Mouse (Mus musculus) right cerebral cortex, adult 18-20 months (tissue): ENCODE results near the gene Arhgef10l.
"Not testable (repeated sequence)": the region's sequence is repeated elsewhere in the genome, so short reads cannot be mapped to it uniquely, and the experiment has no call there.

Experiments used
- DNase-seq: peaks from one replicate; pipeline ENCODE4 v3.0.0; 2022; ENCODE audit warnings: mixed read lengths

Arhgef10l gene

DNA sequence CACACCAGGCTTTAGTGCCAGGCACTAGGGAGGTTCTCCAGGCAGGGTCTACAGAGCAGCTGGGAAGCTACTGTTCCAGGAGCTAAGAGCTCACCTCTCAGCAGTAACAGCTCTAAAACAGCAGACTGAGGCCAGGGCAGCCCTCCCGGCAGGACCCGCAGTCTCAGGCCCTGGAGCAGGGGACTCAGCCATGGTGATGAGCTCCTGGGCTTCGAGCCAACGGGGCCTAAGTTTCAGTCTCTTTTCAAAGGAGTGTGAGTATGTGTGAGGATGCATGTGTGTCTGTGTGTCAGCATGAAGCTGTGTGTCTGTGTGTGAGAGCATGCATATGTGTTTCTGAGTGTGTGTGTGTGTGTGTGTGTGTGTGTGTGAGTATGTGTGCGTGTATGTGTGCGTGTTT is 60.6 kb downstream of the Arhgef10l start:
- no peak for DNase-seq

DNA sequence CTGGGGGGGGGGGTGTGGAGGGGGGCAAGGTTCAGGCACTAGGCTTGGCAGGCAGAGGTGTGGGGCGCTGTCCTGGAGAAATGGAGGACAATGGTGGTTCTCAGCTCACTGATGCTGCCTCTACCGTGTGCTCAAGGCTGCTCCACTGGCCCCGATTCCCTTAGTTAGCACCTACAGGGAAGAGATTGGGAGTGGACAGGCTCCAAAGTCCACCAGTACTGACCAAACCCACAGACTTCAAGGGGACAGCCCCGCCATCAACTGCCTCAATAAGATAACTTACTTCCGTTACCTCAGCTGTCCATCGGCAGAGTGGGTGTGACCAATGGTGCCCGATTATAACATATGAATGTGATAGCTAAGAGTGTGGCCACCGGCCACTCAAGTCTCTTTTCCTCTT is 61.3 kb downstream of the Arhgef10l start:
- DNase-seq, result no peak

DNA sequence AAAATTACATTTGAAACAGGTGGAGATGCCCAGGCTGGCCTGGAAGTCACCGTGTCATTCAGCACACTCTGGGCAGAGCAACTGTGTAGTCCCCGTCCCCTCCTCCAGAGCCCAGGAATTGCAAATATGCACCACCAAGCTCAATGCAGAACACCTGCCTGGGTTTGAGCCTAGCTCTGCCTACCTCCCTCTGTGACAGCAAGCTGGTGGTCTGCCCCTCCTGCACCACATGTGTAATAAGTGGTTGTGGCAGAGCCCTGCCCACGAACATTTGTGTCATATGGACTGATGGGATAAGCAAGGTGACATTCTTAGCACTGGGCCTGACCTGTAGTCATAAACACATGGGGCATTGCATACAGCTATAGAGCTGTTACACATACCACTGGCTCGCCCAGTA is 63.8 kb downstream of the Arhgef10l start:
- no peak for DNase-seq

DNA sequence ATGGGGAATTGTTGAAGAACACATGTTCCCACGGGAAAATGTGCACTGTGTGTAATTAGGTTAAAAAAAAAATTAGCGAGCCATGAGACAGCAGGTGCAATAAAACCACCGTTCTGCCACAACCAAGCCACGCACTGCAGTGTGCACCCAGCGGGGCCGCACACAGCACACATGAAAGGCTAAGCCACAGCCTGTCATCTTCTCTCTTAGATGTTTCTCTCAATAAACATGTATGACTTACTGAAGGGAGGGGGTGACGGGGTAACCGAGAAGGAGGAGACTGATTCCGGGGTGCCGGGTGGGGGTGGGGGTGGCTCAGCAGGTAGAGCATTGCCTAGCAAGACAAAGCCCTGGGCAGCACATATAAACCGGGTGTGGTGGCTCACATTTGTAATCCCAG is 64.7 kb downstream of the Arhgef10l start:
- no peak for DNase-seq

DNA sequence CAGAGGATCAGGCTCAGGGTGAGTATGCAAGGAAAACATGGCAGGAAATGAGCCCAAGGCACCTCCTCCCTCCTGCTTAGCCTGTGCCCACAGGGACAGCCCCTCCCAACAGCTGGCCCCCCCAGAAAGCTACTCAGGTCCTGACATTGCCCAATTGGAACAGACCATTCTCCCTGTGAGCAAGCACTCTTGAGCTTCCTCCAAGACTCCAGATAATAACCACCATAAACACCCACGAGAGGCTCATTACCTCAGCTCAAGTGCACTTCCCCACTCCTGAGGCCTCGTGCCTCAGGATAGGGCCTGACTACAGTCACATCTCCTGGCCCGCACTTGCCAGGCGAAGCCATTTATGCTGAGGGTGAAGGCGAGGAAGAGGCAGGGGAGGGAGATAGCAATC is 67.0 kb downstream of the Arhgef10l start:
- no peak for DNase-seq

DNA sequence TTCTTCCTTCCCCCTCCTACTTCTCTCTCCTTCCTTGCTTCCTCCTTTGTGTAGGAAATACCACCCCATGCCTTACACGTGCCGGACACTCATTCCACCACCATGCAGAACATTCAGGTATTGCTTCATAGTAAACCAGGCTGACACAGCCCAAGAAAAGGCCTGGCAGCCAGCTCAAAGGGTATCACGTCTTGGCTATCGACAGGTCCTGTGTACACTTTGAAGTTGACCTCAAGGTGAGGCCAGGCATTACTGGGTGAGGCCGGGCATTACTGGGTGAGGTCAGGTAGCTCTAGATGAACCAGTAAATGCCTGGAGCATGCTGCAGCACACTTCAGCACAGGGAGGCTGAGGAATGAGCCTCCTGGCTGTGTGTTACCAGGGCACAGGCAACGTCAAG is 67.9 kb downstream of the Arhgef10l start:
- no peak for DNase-seq

DNA sequence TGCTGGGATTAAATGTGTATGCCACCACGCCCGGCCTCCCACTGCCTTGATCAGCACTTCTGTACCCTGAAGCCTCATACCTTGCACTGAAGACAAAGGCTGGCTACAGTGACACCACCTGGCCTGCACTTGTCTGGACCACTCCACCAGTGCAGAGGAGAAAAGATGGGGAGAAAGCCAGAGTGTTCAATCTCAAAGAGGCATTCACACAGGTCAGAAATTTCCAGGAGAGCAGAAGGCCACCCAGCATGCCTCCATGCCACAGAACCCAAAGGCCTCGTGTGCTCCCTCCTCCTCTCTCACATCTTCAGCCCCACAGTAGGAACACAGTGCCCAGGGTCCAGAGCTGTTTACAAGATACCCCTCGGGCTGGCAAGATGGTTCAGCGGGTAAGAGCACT is 68.4 kb downstream of the Arhgef10l start:
- no peak for DNase-seq

DNA sequence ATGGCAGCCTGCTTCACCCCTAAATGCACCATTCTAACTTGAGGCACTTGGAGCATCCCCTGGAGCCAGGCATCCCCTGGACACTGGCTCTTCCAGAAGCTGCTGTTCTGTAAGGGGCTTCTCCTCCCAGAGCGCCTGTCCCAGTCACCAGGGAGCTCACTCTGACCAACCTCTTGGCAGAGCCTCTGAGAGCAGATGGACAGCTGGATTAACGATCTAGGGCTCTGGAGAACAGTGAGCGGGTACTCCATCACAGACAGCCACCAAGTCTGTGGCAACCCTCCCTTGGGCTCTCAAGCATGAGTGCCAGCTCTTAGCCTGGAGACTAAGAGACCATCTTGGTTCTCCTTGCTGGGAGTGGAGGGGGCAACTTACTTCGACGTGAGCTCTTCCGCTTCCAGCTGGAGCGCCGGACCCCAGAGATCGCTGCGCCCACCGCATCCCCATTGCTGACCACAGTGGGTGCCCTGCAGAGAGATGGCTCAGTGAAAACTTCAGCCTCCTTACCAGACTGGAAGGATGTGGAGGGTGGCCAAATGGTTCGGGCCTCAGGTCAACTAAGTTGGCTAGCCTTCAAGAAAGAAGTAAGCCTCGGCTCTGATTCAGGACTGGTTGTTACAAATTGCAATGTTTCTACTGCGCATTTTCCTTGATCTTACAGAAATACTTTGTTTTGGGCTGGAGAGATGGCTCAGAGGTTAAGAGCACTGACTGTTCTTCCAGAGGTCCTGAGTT is 71.9 kb downstream of the Arhgef10l start:
- no peak for DNase-seq

DNA sequence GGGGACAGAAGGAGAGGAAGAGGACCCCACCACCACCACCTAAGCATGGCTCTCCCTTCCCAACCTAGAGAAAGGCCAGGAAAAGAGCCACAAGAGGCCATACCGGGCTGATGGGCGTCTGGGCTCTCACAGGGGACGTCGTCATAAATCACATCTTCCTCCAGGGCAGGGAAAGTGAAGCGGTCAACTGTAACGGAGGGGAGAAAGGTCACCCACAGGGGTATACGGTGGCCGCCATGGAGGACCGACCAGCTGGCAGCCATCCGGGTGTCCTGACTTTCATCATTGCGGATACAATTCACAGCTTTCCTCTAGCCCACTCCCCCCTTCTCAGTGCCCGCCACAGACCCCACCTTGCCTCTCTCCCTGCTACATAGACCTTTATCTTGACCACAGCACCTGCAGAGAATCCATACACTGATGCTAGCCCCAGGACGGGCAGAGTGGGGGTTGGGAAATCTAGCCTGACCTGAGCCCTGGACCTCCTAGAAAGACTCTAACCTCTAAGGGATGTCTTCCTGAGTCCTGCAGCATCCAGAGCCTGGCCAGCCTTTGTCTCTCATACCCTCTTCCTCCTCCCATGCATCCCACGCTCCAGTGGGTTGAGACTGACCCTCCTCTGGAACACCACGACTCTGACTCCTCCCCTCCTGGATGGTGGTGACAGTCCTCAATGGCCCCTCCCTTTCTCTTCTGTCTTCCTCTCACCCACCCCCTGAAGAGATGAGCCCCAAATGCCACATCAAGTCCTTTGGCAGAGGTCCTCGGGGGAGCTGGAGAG is 72.6 kb downstream of the Arhgef10l start:
- DNase-seq, result no peak

DNA sequence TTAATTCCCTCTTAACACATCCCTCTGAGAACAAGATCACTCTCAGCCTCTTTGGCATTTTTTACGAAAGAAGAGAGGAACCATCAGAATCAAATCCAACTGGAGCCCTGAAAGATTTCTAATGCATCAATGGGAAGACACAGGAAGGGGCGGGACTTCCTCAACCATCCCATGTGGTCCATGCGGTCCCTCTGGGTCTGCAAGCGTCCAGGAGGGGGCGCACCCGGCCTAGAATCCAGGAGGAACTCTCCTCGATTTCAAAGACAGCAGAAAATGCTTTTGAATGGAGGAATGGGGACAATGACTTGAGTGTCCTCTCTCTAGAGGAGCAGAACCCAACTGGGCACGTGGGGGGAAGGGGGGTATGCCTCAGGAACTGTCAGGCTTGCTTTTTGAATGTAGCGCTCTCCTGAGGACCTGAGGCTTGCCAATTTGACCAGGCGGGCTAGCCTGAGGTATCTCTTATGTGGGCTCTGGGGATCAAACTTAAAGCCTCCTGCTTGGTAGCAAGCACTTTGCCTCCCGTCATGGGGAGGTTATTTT is 73.5 kb downstream of the Arhgef10l start:
- DNase-seq, result peak; percentile 77

DNA sequence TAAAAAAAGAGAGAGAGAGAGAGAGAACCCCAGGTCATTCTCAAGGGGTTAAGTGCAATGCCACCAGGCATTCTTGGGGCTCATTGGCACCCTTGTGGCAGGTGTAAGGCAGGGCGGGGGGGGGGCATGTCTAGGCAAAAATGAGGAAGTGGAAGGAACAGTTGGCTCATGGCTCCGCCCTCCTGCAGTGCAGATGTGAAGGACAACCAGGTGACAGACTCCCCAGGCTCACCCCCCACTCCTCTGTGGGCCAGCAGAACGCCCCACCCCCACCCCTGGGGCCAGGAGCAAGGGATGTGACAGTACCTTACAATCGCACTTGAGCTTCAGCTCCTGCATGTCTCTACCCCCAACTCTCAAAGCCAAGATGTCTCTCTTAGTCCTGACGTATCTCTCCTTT is 79.3 kb downstream of the Arhgef10l start:
- no peak for DNase-seq

DNA sequence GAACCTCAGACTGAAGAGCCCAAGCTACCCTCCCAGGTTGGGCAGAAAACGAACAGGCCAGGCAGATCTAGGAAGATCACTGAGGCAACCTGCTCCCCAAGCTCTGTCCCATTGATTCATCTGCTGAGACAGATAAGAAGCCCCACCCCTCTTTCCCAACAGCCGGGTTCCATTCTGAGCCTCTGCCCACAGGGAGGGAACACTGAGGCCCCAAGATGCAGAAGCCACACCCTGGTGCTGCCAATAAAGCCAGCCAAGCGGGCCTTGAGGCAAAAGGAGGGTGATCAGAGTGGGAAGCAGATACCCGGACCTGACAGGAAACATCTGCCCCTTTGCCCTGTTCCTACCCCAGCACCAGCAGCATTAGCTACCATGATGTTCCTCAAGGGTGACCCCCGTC is 81.6 kb downstream of the Arhgef10l start:
- no peak for DNase-seq

DNA sequence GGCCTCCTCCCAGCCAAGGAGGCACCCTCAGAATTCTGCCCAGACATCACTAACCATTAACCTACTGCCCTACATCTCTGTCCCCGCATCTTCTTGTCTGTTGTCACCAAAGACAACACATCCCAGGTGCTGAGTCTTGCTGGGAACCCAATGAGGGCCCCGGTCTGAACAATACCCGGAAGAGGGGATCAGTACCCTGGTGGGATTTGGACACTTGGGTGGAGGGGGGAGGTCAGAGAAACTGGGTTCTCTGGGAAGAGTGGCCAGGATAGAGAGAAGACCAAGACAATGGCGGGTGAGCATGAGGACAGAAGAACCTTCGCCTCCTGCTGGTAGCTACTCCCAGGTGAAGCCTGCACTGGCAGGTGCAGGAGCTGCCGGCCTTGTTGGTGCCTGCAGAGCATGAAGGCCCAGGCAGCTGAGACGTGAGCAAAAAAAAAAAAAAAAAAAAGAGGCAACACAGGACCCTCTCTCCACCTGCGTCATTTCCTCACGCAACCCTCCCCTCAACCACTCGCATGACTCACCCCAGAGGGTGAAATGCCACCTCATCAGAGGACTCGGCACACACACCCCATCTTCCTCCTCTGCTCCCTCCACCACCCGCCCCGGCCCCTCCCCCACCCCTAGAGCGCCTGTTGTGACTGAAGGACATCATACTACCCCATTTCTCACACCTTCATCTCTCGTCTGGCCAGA is 83.3 kb downstream of the Arhgef10l start:
- no peak for DNase-seq

DNA sequence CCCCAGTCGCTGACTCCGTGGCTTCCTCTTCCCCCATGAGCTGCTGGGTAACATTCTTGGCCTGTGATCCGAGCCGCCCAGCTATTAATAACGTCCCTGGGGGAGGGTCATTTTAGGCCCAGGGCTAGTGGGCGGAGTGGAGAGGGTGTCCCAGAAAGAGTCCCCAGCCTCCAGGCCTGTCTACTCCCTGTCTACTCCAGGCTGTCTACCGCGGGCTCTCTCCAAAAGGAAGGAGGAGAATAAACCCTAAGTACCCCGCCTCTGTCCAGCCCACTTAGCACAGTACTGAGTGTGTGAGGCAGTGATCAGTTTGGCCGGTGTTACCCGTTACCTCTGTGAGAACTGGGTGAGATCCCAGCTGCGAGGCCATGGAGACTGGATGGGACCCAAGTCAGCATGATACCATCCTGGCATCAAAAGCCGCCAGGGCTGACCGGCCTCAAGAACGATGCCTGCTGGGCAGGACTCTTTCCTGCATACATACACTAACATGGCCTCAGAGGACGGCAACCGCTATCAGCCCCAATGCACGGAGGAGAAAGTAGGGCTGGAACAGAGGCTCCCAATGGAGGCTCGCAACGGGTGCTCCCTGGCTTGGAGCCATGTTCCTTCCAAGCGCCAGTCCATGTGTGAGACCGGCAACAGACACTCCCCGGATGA is 84.0 kb downstream of the Arhgef10l start:
- no peak for DNase-seq

DNA sequence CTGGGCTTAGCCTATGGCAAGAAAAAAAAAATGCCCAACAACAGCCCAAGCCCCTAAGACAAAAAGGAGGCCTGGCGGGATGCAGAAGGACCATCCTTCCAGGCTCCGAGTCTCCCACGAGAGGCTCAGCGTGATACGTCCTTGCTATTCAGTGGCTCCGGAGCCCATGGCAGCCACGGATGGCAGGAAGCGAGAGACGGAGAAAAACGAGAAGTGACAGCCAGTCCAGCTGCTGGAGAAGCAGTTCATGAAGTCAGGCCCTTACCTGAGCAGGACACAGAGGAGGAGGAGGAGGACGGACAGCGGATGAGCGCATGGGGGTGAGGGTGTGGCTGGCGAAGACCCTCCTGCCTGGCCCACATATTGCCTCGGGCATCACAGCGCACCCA is 84.5 kb downstream of the Arhgef10l start:
- no peak for DNase-seq

DNA sequence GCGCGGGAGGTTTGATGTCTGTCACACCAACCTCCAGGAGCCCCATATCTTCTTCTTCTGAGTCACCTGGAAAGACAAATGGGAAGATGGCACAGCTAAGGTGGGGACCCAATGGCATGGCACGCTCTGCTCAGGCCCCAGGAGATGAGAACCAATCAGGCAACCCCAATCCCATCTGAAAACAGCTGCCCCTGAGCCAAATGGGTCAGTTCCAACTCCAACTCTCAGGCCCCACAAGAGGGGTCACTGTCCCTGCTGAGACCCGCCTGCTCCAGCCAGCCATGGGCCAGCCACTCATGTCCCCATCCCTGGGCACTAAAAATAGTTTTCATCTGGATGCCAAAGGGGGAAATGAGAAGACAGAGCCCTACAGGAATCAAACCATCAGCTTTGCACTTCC is 84.9 kb downstream of the Arhgef10l start:
- no peak for DNase-seq

DNA sequence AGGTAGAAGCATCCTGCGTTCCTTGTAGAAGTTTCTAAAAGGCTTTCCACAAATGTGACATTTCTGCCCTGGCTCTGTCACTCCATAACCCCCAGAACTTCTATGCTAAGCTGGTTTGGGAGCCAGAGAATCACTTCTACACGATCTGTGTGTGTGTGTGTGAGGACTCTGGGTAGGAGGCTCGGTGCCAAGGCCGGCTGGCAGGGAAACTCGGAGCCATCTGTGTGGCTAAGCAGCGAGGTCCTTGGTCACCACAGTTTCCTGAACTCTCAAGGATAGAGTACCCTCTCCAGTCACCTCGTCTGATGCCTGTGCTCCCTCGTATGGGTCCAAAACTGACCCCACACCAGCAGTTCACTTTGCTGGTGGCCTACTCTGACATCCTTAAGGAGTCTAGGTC is 86.2 kb downstream of the Arhgef10l start:
- DNase-seq, result no peak

DNA sequence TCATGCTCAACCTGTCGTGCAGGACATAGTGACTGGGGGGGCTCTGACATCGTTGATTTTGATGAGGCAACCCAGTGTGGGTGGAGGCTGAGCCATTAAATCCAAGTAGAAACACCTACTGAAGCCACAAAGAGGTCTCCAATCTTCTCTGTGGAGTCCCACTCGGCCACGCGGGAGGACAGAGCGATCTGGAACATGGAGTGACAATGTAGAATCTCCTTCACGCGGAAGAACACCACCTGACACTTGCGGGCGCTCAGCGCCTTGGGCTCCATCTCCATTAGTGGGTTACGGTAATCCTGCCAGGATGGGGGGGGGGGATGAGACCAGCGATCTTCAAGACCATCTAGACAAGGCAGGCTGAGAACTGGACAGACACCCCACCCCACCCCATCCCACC is 86.7 kb downstream of the Arhgef10l start:
- DNase-seq, result no peak

DNA sequence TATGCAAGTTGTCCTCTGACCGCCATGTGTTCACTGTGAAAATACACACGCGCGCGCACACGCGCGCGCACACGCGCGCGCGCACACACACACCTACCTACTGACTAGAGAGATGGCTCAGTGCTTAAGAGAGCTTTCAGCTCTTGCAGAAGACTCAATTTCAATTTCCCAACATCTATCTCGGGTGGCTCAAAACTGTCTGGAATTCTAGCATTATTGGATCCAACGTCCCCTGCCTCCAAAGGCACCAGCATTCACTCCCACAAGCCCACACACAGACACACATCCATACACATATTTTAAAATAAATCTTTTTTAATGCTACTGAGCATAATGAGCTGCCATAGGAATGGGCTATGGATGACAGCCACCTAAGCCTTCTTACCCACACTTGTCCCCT is 89.2 kb downstream of the Arhgef10l start:
- DNase-seq, result no peak

DNA sequence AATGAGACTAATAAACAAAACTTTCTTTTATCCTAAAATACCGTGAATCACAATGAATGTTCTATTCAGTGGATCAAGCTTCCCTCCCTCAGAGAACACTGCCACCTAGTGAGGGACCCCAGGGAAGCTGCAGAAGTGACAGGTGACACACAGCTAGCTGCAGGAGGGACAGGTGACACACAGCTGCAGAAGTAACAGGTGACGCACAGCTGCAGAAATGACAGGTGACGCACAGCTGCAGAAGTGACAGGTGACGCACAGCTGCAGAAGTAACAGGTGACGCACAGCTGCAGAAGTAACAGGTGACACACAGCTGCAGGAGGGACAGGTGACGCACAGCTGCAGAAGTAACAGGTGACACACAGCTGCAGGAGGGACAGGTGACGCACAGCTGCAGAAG is 90.9 kb downstream of the Arhgef10l start:
- DNase-seq, result not testable (repeated sequence)

DNA sequence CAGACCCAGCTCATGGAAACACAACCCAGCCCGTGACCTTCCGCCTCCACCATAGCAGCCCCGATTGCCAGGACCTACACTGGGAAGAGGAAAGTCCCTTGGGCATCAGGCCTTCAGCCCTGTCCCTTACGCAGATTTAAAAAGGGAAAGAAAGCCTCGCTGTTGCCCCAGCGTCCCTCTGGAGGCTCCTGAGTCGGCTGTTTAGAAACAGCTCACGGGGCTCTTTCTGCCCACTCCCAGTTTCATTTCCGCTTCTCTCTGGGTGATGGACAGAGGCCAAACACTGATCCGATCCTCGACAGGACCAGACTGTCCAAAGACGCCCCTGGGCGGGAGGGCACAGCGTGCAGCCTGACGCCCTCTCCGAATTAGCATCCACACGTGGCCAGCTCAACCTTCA is 93.4 kb downstream of the Arhgef10l start:
- DNase-seq, result peak; percentile 15

DNA sequence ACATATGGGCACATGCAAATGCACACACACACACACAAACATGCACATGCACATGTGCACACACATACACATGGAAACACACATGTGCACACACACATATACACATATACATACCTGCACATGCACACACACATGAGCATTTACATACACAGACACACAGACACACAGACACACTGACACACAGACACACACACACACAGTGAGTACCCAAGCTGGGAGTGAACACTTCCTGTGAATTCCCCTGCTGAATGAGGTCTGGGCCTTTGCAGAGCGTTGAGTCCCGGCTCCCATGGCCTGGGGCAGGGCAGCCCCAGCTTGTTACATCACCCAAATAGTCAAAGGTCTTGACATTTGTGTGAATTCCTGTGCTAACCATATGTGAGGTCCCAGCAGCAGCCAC is 96.4 kb downstream of the Arhgef10l start:
- DNase-seq, result no peak

DNA sequence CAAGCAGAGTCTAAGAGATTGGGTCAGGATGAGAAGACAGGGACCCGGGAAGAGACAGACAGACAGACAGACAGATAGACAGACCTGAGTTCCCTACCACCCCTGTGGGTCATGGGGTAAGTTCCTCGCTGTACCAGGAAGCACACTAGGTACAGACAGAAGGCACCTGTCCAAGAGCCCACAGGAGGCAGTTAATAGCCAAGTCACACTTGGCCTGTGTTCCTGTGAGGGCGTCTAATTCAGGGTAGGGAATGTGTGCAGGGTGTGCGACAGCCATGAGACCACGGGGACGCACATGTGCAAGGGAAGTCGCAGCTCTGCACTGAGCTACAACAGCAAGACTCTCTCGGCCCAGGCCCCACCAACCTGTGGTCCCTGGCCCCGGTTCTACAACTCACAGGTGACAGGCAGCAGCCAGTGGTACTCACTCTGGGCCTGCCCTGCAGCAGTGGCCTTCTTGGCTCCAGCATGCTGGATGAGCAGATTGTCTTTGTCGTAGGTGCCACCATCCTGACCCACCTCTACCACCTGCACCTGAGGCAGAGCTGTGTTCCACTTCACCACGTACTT is 97.8 kb downstream of the Arhgef10l start:
- no peak for DNase-seq
